Mouse (Mus musculus) urinary bladder, adult 2 months (tissue): ENCODE results near the gene Fxn. TPM values are rescaled to one million over a fixed set of nuclear protein-coding genes. Genes with fewer than 3 reads are reported as not detected.
"Not testable (repeated sequence)": the region's sequence is repeated elsewhere in the genome, so short reads cannot be mapped to it uniquely, and the experiment has no call there.

ENCODE experiments used
- DNase-seq: peaks from one replicate; pipeline ENCODE4 v3.0.0; 2022; ENCODE audit warnings: low spot score
- polyA plus RNA-seq: library from polyadenylated mRNA; depleted of rRNA; stranded (reverse); fragments of >200 nt; gene quantifications from 2 replicates; pipeline ENCODE4 v1.2.3, GENCODE M21; 2012; rRNA removed

Gene Fxn
- polyA plus RNA-seq, 1 experiment: 10.5 TPM

DNA sequence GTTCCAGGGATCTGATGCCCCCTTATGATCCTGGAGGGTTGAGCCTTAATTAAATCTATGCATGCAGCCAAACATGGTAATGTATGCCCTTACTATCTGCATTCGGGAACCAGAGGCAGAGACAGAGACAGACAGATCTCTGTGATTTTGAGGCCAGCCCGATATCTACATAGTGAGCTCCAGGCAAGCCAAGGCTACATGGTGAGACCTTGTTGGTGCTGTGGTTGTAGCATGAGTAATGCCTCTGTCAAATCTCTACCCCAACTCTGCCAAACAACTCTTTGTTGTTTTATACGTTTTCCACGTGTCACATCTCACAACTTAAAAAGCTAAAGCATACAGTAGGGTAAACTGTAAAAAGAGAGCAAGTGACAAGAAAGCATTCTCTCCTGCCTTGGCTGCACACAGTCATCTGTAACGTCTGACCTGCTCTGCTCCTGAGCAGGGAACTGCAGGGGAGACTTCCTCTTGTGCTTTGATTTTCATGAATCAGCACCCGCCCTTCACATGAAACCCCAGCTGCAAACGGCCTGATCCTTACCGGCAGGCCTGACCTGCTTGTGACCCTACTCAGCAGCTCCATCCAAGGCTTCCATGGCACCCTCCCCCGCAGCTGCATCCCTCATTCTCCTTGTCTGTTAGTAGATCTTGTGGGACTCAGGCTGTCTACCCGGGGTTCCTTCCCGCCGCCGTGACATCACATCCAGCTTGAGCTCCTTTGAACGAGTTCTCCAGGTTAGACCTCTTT is 38.4 kb downstream of the Fxn start:
- no peak for DNase-seq

DNA sequence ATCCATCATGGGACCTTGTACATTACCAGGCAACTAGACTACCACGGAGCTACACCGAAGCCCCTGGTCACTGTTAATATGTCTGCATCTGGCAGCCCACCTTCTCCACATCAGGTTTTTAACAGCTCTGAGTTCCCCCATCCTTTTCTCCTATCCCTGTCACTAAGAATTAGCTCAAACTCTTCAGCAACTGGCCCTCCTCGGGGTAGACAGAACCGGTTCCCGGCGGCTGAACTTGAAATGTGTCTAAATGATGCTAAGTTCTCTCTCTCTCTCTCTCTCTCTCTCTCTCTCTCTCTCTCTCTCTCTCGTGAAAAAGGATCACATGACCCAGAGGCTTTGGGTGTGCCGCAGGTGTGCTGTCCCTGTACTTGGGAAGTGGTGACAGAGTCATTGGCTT is 39.1 kb downstream of the Fxn start:
- DNase-seq: no peak

GRCm38 (mm10) chr19:24238011-24238410 is 42.4 kb downstream of the Fxn start:
- no peak for DNase-seq

DNA sequence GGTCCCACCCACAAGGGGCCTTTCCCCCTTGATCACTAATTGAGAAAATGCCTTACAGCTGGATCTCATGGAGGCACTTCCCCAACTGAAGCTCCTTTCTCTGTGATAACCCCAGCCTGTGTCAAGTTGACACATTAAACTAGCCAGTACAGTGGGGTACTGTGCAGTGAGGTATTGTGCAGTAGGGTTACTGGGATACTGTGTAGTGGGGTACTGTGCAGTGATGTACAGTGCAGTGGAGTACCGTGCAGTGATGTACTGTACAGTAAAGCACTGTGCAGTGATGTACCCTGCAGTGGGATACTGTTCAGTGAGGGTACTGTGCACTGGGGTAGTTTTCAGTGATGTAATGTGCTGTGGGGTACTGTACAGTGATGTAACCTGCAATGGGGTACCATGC is 48.0 kb downstream of the Fxn start:
- not testable (repeated sequence) for DNase-seq

DNA sequence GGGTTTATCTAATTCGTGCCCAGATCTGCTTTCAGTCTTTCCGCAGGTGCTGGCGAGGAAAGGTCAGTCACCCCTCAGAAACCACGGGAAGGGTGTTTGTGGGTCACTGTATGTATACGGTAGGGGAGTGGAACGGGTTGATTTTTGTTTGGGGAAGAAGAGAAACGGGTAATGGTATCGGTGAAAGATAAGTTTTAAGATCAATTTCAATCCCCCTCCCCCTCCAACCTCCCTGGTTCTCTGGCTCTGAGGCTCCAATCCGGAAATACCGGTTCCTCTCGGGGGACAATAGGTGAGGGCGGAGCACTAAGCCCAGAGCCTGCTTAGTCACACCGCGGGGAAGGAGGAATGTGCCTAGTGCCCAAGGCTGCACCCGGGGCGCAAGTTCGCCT is 55.1 kb downstream of the Fxn start:
- peak; percentile 44 for DNase-seq

GRCm38 (mm10) chr19:24224500-24225304 is 55.7 kb downstream of the Fxn start, which contains the start of gene Tjp2:
Tjp2 (minus strand) TSS chr19:24225030.
- DNase-seq: peak; percentile 69

- DNase-seq: no peak
Observed at GRCm38 (mm10) chr19:24223851-24224251, 56.6 kb downstream of the Fxn start.

DNA sequence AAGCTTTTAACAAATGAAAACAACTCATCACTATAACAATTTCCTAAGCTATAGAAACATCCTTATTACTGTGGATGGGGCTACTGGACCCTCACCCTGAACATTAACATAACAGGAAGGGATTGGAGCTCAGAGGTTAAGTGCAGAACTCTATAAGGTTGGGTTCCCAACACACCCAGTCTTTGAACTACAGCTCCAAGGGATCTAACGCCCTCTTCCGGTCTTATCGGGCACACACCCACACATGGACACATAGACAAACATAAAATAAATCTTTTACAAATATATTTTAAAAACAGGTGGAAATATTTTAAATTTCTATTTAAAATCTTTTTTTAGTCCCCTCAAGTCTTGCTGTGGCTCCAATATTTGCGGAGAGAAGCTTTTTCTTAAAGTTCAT is 59.0 kb downstream of the Fxn start:
- no peak for DNase-seq

DNA sequence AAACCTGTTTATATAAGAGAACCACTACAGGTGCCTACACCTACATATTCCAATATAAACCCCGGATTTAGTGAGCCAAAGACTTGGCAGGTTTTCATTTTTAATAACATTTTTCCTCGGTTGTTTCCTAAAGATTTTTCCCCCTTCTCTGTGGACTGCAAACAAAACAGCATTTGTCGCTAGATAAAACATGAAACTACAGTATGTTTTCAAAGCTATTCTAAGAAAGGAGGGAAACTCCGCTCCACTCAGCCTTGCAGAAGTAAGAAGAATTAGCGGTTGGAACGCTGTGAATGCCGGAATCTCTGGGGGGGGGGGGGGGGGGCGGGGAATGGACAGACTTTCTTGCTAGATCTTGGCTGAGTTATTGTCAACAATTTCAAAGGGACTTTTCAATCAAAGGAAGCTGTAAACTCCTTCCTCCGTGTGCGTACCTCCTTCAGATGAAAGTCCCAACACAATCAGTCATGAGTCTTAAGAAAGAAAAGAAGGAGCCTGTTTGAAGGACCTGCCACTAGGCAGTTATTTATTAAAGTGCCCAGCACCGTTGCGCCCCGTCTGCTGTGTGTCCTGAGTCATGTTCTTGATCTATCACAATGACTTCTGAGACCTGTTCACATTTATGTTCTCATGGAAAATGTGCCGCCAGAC is 59.5 kb downstream of the Fxn start:
- no peak for DNase-seq

DNA sequence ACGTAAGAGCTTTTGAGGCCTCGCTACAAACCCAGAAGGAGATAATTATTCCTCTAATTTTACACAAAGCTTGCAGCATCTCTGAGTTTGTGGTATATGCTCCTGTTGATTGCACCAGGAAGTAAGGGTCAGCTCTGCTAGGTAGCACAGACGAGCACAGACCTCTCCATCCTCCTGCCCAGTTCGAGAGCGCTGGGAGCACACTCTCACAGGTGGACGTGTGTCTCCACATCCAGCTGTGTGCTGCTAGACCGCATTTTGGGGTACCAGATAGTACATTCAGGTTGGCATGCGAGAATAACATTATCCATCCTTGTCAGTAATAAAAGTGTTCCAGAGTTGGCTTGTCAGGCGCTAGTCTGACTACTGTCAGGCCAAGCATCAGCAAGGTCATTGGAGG is 61.4 kb downstream of the Fxn start:
- DNase-seq: no peak

GRCm38 (mm10) chr19:24218291-24218690 is 62.1 kb downstream of the Fxn start:
- no peak for DNase-seq

DNA sequence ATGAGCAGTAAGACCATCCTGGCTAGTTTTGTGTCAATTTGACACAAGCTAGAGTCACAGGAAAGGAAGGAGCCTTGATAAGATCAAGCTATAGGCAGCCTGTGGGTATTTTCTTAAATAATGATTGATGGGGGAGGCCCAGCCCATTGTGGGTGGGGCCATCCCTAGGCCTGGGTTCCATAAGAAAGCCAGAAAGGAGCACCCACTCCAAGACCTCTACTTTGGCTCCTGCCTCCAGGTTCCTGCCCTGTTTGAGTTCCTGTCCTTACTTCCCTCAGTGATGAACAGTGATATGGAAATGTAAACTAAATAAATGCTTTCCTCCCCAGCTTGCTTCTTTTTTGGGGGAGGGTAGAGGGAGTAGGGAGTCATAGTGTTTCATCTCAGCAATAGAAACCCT is 62.6 kb downstream of the Fxn start:
- DNase-seq: no peak

- no peak for DNase-seq
Observed at GRCm38 (mm10) chr19:24216771-24217170, 63.6 kb downstream of the Fxn start.

- no peak for DNase-seq
Observed at GRCm38 (mm10) chr19:24214939-24215338, 65.5 kb downstream of the Fxn start.

- DNase-seq: no peak
Observed at GRCm38 (mm10) chr19:24213299-24213698, 67.1 kb downstream of the Fxn start.

DNA sequence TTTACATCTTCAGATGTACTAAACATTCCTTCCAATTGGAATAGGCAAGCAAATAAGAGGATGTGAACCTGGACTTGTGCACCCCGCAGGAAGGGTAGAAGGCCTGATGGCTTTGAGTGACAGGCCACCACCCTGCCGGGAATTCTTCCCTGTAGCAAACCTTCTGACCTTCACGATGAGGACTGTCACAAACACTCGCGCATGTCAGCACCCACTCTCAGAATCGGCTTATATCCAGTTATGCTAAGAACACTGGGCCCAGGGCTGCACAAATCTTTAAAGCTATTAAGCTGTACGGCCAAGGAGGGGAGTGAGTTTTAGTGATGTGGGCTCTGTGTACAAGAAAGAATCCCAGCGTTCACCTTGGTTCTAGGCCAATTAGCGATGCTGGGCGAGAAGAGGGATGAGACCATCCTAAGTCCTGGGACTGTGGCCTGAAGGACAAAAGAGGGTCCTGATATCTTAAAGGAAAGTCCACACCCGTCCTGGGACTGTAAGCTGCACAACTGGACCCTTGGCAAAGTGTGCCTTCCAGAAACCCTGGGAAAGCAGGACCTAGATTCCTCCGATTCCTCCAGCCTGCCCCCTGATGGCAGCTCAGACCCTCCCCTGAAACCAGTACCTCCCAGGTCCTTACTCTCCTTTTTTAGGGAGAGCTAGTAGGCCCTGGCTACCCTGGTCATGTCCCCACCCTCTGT is 67.7 kb downstream of the Fxn start:
- DNase-seq: no peak

Other genes starting within 250 kb of the Fxn start
- gene Fam189a2, start 249.6 kb downstream of the Fxn start, polyA plus RNA-seq: 34.3 and 35.5 TPM in 2 replicates
- 32.2 and 35.7 TPM in 2 replicates for gene Tjp2, start 55.6 kb downstream of the Fxn start, polyA plus RNA-seq
- 22.2 and 24.0 TPM in 2 replicates for gene Fam122a, start 196.8 kb upstream of the Fxn start, polyA plus RNA-seq